Mouse (Mus musculus) ES-Bruce4 (cell line): ENCODE data around the gene Vps9d1. TPM values are rescaled to one million over a fixed set of nuclear protein-coding genes. Genes with fewer than 3 reads are reported as not detected.
A peak's percentile ranks its signal among the peaks of the same experiment; 100 is the strongest.
"Not testable (repeated sequence)": the region's sequence is repeated elsewhere in the genome, so short reads cannot be mapped to it uniquely, and the experiment has no call there.

Experiments
- H3K27ac ChIP-seq: 2 replicates; pipeline ENCODE4 v1.5.1; 2012; ENCODE audit warnings: low read length, inconsistent platforms; ENCODE audit not compliant: insufficient read depth
- H3K27me3 ChIP-seq: 2 replicates; pipeline ENCODE4 v1.6.1; 2012; ENCODE audit warnings: mild to moderate bottlenecking, low read length, inconsistent platforms; ENCODE audit not compliant: control insufficient read depth, poor library complexity, insufficient read depth, severe bottlenecking
- H3K36me3 ChIP-seq: 2 replicates; pipeline ENCODE4 v1.6.1; 2012; ENCODE audit warnings: inconsistent platforms, mild to moderate bottlenecking, low read length, moderate library complexity; ENCODE audit not compliant: control insufficient read depth, poor library complexity, insufficient read depth, severe bottlenecking
- H3K4me1 ChIP-seq: one replicate; pipeline ENCODE4 v1.8.1; 2011; ENCODE audit warnings: low read length; ENCODE audit not compliant: control insufficient read depth, insufficient read depth
- H3K4me3 ChIP-seq: 2 replicates; pipeline ENCODE4 v1.5.1; 2011; ENCODE audit warnings: low read depth, mild to moderate bottlenecking, low read length
- H3K9ac ChIP-seq: 2 replicates; pipeline ENCODE4 v1.6.1; 2012; ENCODE audit warnings: low read depth, mild to moderate bottlenecking, inconsistent platforms; ENCODE audit not compliant: poor library complexity, severe bottlenecking
- H3K9me3 ChIP-seq: replicated peaks from 2 replicates; pipeline ENCODE4 v1.6.1; 2012; ENCODE audit warnings: mild to moderate bottlenecking, low read length, inconsistent platforms; ENCODE audit not compliant: control insufficient read depth, poor library complexity, insufficient read depth, severe bottlenecking
- CTCF ChIP-seq: IDR thresholded peaks from one replicate; pipeline ENCODE4 v1.8.1; 2011; ENCODE audit warnings: low read depth, low read length
- EP300 ChIP-seq: IDR thresholded peaks from 2 replicates; pipeline ENCODE4 v1.6.1; 2011; ENCODE audit warnings: low read depth, low read length; ENCODE audit not compliant: insufficient read depth
- POLR2A ChIP-seq: IDR thresholded peaks from one replicate; pipeline ENCODE4 v1.8.1; 2011; ENCODE audit warnings: low read length; ENCODE audit not compliant: insufficient read depth
- polyA plus RNA-seq: library from polyadenylated mRNA; stranded (reverse); fragments of >200 nt; gene quantifications from 2 replicates; pipeline ENCODE4 v1.2.4, GENCODE M21; 2011; ENCODE audit warnings: low read depth; ENCODE audit not compliant: missing spikeins, insufficient read depth, insufficient read length

Gene Vps9d1
- polyA plus RNA-seq, 1 experiment, result 8.9 TPM

- no peaks in the 10 kb centered on the region for H3K4me1 ChIP-seq
- no peak overlapping the region for H3K4me3 ChIP-seq
- H3K27me3 ChIP-seq, result no peaks in the 10 kb centered on the region
- H3K27ac ChIP-seq, result no peak overlapping the region
- no peak overlapping the region for H3K9ac ChIP-seq
- no peaks in the 10 kb centered on the region for H3K9me3 ChIP-seq
- H3K36me3 ChIP-seq, result peaks cover 23% of the 10 kb centered on the region
- TF ChIP-seq EP300 (no peak), POLR2A (no peak), CTCF (no peak)
Observed at GRCm38 (mm10) chr8:123267926-123268656, 13.9 kb upstream of the Vps9d1 start.

DNA sequence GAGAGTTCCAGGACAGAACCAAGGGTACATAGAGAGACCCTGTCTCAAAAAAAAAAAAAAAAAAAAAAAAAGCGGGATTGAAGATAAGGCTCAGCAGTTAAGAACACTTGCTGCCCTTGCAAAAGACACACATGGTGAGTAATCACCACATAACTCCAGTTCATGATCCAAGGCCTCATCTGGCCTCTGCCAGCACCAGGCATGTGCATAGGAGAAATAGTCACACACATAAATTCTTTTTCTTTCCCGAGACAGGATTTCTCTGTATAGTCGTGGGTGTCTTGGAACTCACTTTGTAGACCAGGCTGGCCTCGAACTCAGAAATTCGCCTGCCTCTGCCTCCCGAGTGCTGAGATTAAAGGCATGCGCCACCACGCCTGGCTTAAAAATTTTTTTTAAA is 3.4 kb upstream of the Vps9d1 start:
- H3K27me3 ChIP-seq, H3K4me1 ChIP-seq, H3K9ac ChIP-seq, H3K36me3 ChIP-seq, H3K9me3 ChIP-seq, H3K27ac ChIP-seq, H3K4me3 ChIP-seq: not testable (repeated sequence)

- Histone ChIP-seq H3K27me3 (no peaks in the 10 kb centered on the region), H3K4me3 (no peak overlapping the region), H3K36me3 (peaks cover 3% of the 10 kb centered on the region), H3K4me1 (no peaks in the 10 kb centered on the region), H3K27ac (no peak overlapping the region), H3K9ac (no peak overlapping the region), H3K9me3 (no peaks in the 10 kb centered on the region)
- no peak for TF ChIP-seq CTCF
Observed at GRCm38 (mm10) chr8:123257114-123257513, 3.0 kb upstream of the Vps9d1 start.

- Histone ChIP-seq H3K9ac (peak overlapping the region; percentile 98), H3K9me3 (no peaks in the 10 kb centered on the region), H3K36me3 (peaks cover 3% of the 10 kb centered on the region), H3K27me3 (no peaks in the 10 kb centered on the region), H3K4me1 (no peaks in the 10 kb centered on the region), H3K27ac (no peak overlapping the region), H3K4me3 (0 out of 2 replicates have a peak overlapping the region, but pooled peaks have one; percentile 14)
- TF ChIP-seq CTCF (no peak), EP300 (no peak)
Observed at GRCm38 (mm10) chr8:123255170-123255569, 1.0 kb upstream of the Vps9d1 start.

DNA sequence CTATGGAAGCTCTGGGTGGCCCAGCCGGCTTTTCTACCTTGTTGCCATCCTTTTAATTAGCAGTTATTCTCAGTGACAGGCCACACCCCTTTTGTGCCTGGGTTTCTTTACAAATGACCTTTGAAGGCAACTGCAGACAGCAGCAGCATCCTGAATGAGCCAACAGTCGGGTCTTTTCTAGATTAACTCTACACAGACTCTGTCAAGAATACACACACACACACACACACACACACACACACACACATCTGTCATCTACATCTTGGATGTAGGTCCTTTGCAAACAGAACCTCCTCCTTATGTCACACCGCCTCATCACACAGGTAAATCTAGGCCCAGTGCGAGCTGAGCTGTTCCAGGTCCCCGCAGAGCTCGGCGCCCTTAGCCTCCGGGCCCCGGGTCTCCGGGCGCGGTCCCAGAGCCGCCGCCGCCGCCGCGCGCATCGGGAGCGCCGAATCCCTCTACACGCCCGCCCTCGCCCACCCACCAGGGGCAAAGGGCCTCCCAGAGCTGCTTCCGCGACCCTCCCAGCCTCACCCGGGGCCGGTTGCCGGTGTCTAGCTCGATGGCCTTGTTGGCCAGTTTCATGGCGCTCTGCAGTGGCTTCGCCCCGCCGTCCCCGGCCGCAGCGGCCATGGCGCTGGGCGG is 573 bp downstream of the Vps9d1 start:
- TF ChIP-seq CTCF (no peak), POLR2A (no peak), EP300 (no peak)
- peak overlapping the region; percentile 91 for H3K4me3 ChIP-seq
- no peaks in the 10 kb centered on the region for H3K9me3 ChIP-seq
- no peaks in the 10 kb centered on the region for H3K27me3 ChIP-seq
- no peaks in the 10 kb centered on the region for H3K4me1 ChIP-seq
- peaks cover 3% of the 10 kb centered on the region for H3K36me3 ChIP-seq
- H3K9ac ChIP-seq, result peak overlapping the region; percentile 98
- H3K27ac ChIP-seq, result no peak overlapping the region

DNA sequence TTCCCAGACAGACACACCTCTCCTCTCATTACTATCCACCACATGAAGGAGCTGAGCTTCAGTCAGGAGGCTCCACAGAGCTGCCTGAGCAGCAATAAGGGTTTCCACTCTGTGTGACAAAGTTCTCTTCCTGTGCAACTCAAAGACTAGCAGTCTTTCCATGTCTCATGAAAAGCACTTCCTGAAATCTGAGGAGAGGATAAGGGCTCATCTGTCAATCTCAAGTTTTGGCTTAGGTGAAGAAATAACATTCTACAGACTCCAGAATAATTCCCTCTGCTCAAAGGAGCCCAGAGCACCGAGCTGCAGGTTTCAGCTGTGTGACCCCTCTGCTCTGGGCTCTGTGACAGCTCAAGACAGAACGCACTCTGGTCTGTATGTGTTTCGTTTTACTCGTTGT is 1.2 kb downstream of the Vps9d1 start:
- no peak overlapping the region for H3K9ac ChIP-seq
- H3K27ac ChIP-seq, result no peak overlapping the region
- H3K4me3 ChIP-seq, result no peak overlapping the region
- peaks cover 3% of the 10 kb centered on the region for H3K36me3 ChIP-seq
- H3K27me3 ChIP-seq, result no peaks in the 10 kb centered on the region
- TF ChIP-seq EP300, result no peak
- no peak for TF ChIP-seq CTCF
- TF ChIP-seq POLR2A, result no peak
- H3K4me1 ChIP-seq, result no peaks in the 10 kb centered on the region
- no peaks in the 10 kb centered on the region for H3K9me3 ChIP-seq
